Mouse (Mus musculus) CH12F3 (cell line): ENCODE data around the gene Nr4a3.

ENCODE experiments used
- in situ Hi-C: fragments of 300-500 bp; cut with MboI; formaldehyde crosslinking; loops from 2 replicates; pipeline ENCODE4 v1.14.3; 2020; ENCODE audit warnings: low sequenced_read_pairs

The Nr4a3 gene

DNA sequence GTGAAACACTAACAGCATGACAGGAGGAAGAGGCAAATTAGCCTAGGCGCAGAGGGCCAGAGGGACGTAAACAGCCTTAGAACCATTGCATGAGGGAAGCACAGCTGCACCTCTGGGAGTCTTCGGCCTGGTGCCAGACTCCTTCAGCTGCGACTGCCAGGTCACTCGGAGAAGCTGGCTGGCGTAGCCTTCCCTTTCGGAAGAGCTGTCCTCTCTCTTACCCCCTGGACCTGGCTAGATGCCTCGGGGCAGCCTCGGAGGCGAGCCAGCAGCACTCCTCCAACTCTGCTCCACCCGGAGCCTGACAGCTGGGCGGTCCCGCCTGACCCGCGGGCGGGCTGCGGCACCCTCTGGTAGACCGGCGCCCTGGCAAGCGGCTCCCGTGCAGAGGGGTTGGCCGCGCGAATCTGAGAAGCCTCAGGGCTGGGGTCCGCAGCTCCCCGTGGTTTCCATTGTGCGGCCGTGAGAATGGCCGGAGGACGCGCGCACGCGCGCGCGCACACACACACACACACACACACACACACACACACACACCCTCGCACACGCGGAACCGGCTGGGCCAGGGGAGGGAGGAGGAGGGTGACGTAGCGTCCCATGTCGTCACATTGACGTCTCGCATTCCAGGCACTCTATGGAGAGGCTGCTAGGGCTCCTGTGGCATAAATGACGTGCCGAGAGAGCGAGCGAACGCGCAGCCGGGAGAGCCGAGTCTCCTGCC, at the start of gene Nr4a3:
TSS of gene Nr4a3 (plus strand) at position 663 of the 721 bp plus-strand sequence.
- in situ Hi-C loops, result no loop called here

DNA sequence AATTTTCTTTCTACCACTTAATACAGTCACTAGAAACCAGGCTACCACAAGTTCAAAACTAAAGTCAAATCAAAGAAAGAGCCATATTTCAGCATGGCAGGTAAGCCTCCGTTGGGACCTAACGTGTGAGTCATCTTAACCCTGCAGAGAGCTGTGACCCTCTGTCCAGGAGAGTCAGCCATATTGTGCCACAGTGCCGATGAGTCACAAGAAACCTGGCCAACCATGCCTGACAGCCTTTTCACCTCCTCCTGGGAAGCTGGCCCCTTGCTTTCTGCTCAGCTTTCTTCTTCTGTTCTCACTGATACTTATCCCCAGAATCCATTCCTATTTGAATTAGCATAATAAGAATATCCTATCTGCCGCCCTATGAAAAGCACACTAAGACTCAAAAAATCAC, 42.0 kb upstream of the Nr4a3 start:
- in situ Hi-C loops, result no loop called here

DNA sequence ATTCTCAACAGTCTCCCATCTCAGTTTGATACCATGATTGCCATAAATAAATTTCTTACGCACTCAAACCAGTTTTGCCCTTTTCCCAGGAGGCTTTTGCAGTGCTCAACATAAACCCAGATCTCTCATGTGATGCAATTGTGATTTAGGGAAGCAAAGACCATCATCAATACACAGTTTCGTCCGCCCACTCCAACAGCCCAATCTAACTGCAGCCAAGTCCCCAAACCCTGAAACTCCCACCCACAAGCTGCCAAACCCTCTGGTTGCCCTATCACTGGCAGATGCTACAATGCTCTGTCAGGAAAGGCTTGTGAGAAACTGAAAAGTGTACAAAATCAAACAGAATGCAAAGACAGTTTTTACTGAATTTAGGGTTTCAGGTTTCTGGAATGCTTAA, 41.5 kb upstream of the Nr4a3 start:
- in situ Hi-C loops, result no loop called here

DNA sequence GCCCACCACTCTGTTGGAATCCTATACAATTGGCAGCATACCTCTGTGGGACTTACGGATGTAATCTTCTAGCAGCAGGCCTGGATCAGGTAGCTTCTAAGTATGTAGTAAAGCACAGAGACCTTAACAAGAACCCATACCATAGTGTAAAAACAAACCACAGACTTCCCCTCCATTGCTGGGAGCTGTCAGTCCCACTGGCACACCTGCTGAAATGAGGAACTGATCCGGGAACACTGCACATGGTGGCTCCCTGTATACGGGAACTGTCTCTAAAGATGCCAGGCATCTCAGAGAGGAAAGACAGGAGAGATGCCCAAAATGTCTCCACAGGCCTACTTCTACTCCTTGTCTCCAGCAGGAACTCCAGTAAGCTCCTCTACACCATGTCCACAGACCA, 38.6 kb upstream of the Nr4a3 start:
- in situ Hi-C loops, result no loop called here

DNA sequence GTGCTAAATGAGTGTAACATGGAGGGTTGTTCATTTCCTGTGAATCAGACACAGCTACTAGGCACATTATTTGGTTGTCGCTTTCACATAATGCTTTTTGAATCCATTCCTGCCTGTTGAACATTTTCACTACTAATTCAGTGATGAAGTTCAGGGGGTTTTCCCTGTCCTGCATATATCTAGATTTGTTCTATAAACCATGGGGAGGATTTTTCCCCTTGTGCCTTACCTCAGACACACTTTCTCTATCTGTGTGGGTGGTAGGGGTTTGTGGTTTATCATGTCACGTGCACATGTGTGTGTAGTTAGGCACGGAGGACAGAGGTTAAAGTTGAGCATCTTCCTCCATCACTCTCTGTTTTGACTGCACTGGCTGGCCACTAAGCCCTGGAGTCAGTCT, 32.7 kb upstream of the Nr4a3 start:
- in situ Hi-C loops, result no loop called here

DNA sequence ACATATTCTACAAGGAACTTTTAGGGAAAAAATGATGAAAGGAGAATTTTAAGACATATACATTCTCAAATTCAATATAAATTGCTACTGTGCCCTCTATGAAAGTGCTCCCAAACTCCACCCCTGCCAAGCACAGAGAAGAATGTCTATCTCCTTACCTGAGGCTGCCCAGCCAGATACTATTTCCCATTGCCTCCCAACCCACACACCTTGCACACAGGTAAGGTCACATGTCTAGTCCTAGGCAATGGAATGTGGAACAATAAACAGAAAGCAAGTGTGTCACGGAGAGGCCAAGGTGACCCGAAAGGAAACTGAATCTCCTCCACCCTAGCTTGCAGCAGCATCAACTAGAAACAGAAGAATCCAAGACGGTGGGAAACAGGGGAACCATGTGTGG, 22.0 kb upstream of the Nr4a3 start:
- in situ Hi-C loops, result no loop called here

DNA sequence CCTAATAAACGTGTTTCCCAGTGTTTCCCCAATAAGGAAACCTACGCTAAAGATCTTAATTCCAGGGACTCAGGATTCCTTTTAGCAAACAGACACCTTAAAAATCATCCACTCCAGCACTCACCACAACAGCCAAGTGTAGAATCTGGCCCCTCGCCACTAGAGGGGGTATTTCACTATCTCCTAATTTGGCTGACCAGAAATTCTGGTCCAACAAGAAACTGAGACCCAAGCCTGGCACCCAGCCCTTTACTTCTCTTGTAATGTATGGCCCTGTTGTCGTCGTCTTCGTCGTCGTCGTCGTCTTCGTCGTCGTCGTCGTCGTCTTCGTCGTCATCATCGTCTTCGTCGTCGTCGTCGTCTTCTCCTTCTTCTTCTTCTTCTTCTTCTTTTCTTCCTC, 15.3 kb upstream of the Nr4a3 start:
- in situ Hi-C loops, result no loop called here

DNA sequence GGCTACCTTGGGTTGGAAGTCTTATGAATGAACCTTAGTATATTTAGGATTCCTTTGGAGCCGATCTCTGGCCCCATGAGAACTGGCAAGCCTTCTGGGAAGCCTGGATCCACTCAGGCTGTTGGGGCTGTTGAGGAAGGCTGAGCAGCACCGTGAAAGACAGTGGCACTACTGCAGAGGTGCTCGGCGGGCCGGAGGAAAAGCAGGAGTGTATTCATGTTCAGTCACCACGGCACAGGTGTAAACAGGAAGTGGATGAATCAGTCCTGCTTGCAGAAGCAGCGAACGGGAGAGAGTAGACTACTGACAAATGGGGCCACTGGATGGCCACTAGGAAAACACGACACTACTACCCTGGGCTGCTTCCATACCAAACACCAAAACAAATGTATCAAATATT, 10.7 kb upstream of the Nr4a3 start:
- in situ Hi-C loops, result no loop called here

DNA sequence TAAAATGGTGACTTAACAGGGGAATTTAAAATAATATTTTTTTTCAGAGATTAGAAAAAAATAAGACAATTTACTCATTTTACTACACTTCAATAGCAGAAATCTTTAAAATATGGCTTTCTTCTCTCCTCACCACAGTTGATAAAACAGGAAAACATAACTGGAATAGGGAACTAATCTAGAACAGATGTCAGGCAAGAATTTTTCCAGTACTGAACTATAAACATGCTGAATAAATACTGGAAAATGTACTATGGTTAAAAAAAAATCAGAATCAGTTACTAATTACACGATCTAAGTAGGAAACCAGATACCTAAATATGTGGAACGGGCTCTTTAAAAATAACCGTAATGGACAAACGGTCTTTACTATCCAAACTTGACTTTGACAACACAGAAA, 7.3 kb upstream of the Nr4a3 start:
- in situ Hi-C loops, result no loop called here

DNA sequence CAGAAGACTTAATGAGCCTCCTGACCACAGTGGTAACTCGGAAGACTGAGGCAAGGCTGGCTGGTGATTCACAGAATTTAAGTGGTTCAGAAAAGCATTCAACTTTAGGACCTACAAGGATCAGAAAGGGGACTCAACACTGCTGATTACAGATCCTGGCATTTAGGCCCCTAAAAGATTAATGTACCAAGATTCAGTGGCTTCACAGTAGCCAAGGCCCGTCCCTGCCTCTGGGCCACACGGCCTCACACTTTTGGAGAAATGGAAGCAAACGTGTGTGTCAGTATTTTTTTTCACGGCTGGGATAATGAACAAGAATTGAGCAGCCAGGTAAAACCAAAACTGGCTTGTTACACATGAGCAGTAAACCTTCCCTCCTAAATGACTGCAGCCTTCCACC, 6.1 kb upstream of the Nr4a3 start:
- in situ Hi-C loops, result no loop called here

DNA sequence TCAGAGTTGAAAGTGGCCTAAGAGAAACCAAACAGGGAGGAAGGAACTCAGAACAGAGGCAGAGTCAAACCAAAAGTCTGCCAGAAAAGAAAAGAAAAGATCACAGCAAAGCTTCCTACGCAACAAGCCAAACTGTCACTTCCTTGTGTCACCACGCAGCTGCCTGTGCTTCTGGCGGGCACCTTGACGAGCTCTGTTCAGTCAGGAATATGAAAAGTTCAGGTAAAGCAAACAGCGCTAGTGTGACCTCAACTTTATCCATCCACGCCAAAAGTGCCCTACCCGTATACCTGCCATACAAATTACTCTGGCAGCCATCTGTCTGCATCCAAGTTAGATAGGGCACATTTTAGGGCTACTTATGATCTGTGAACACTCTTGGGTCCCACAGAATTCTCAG, 5.2 kb upstream of the Nr4a3 start:
- in situ Hi-C loops, result no loop called here

DNA sequence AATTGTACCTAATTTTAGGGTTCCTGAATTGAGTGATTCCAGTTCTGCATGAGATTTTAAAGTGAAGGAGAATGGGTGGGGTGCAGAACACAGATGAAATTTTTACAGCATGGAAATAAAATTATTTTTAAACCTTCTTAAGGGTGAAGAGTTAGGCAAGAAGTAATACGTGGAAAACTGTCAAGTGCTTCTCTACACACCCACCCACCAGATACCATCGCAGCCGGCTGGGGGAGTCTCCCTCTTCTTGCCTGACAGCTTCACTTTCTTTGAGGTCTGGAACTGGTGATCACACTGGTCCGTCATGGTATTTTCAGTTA, 2.5 kb upstream of the Nr4a3 start:
- in situ Hi-C loops, result no loop called here

DNA sequence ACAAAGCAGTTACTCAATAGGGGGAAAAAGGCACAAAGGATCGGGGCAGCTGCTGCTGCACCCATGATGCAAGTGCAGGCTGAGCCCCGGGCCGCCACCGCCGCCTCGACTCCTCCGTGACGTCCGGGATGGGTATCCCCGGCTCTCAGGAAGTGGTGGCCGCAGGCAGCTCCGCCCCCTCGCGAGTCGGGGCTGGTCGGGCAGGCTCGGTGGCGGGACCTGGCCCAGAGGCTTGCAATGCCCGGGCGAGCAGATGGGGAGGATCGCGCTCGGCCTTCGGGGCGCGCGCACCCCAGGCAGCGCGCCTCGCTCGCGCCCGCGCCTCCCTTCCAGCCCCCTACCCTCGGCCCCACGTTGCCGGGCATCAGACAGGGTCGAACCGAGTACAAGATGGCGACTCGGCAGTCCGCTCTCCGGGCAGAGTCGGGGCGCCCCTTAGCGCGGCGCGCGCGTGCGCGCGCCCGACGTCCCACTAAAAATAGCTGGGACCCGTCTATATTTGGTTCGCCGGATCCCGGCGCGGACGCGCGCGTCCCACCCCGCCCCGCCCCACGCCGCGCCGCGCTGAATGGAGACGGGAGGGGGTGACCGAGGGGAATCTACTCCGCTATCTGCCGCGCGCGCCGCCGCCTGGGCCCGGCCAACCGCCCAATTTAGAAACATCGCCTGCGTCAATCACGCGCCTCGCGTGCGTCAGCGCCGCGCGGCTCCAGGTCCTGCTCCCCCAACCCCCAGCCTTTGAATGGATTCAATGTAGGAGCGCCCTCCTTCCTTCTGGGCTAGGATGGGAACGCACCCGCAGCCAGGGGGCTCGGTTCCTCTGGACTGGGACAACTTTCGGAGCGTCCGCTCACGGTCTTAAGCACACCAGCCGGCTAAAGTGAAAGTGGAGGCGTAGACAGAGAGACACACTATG, 1.9 kb upstream of the Nr4a3 start:
- in situ Hi-C loops, result no loop called here

DNA sequence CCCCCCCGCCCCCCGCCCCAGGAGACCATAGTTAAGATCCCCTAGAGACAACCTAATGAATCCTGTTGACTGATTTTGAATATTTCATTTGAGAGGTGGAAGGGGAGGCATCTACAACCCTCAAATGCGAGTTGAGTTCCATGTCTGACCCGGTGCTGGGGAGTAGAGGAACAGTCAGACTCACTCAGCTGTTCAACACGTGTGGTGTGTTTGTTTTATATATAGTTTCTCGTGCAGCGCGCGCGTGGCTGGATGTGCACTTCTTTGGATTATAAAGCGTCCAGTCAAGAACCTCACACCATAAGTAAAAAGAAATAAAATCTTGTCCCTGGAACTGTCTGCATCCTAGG, 837 bp upstream of the Nr4a3 start:
- in situ Hi-C loops, result no loop called here

DNA sequence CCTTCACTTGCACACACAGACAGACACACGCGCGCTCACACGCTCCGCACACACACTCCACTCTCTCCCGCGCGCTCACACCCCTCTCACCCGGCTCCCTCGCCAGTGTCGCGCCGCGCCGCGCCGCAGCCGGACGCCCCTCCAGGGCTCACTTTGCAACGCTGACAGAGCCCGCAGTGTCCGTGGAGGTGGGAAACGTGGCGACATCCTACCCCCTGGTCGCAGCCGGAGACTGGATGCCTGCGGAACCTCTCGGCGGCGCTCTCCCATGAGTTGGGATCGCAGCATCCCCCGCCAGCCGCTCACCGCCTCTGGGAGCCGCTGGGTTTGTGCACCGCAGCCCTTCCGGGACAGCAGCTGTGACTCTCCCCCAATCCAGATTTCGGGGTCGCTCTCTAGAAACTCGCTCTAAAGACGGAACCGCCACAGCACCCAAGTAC, 348 bp downstream of the Nr4a3 start:
- in situ Hi-C loops, result no loop called here

DNA sequence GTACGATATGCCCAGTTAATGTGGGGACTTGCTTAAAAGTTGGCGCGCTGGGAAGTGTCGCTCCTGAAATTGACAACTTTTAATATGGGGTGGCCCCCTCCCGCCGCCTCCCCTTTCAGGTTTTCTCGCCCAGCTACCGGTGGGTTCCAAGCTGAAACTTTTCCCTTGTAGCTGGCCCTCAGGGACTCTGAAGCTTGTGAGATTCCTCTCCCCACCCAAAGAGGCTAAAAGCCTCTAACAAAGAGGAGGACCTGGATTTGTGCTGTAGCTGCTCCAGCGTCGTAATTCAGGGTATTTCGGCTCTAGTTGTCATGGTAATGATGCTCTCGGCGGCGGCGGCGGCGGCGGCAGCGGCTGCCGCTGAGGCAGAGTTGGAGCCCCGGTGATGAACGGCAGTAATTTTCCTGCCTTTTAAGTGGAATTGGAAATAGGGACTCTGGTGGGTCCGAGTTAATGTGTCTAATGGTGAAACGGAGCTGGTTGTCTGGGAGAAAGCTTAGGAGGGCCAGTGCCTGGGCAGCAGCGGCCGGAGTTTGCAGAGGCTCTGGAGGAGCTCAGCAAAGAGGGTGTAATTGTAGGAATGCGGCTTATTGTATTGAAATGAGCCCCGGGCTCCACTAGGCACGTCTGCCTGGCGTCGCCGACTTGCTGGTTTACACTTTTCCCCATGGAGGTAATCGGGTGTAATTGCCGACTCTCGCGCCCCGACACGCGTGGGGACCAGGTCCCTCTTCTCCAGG, 938 bp downstream of the Nr4a3 start:
- in situ Hi-C loops, result no loop called here

DNA sequence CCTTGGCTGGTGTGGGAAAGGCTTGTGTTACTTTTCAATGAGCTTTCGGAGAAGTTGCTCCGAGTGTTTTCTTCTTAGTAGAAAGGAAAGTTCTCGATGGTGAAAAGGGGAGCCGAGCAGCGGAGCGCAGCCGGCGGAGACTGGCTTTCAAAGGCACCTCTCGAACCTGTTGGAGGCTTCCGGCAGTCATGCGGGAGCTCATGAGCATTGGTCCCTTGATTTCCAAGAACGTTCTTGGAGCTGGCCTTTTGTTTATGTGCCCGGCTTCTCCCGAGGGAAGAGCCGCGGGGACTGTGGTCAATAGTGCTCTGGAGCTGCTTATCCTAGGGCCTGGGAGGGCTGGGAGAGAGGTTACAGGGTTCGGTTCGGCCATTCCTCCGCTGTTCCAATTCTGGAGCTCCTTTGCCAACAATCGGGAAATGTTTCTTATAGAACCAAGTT, 1.5 kb downstream of the Nr4a3 start:
- in situ Hi-C loops, result no loop called here

DNA sequence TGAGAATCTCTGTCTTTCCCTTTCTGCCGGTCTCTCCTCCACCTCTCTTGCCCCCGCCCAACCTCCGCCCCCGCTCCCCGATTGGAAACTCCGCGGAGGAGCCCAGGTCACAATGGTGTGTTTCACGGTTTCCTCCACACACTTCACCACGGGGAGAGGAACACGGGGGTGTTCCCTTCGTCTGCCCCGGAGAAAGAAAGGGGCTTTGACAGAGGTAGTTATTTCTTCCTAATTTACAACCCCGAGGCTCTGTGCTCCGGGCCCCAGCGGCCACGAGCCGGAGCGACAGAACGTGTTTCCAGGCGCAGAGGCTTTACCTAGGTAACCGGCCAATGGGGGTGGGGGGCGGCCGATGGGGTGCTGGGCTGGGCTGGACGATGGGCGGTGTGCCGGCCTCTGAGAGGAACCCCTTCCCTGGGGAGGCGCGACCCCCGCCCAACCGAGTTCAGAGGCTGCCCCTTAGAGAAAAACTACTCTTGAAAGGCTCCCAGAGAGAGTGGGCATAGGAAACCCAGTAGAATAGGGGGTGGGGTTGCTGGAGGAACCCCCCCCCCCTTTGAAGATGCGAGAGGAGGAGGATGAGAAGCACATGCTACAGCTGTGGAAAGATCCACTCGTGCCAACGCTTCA, 2.3 kb downstream of the Nr4a3 start:
- in situ Hi-C loops, result no loop called here

DNA sequence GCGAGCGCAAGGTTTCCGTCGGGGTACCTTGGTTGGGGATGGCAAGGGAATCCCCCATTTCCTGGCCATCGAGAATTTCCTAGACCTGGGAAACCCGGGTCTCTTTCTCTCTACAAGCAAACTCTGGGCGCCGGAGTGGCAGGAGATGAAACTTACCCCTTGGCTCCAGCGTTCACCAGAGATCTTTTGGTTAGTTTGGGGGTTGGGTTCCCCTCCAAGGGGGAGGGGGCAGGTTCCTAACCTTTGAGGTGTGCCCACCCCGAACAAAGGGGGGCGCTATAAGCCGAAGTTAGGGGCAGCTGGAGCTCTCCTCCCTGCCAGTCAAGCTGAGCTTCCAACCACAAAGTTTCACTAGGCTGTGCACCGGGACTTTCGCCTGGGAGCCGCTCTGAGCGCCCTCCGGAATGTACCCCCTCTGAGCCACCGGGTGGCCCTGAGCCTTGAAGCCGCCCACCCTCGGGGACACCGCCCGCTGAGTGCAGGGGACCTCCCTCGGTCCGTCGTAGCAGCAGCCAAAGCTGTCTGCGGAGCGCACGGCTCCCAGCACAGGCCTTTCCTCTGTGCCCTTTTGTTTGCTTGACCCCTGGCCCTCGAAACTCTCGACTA, 2.9 kb downstream of the Nr4a3 start:
- in situ Hi-C loops, result no loop called here

DNA sequence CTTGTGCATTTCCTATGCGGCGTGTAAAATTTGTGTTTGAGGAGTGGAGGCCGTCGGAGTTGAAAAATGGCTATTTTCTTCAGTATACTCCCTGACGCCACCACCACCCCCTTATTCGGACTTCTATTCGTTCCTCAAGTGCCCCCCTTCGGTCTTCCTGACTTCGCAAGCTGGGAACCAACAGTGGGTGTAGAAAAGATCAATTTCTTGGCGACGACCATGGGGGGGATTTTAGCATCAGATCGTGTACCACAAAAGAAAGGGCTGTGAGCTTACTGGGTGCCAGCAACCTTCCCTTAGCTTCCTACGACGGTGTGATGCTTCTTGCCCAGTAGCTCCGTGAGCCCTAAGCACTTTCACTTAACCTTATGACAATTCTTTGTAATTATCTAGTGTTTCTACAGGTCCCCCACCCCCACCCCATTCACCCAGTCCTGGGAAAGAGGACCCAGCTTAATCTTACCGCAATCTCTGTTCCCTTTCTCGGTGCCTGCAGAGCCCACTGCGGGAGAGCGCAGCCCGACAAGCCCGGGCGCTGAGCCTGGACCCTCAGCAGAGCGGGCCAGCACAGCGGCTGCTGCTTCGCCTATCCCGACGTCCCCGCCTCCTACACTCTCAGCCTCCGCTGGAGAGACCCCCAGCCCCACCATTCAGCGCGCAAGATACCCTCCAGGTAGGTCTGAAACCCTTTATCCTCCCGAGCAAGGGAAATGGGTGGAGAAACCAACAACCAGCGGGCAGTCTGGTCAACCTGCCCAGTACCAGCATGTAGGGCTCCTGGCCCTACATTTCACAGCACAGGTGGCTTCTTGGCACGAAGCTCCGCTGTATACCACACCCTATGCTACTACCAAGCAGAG, 3.7 kb downstream of the Nr4a3 start:
- in situ Hi-C loops, result no loop called here
